Mouse (Mus musculus) cortical plate, adult 2 months (tissue): Measurements from ENCODE around the gene Grb2. TPM values are rescaled to one million over a fixed set of nuclear protein-coding genes. Genes with fewer than 3 reads are reported as not detected.
A peak's percentile ranks its signal among the peaks of the same experiment; 100 is the strongest.

Experiments used
- H3K27ac ChIP-seq: fragments of 200-500 bp; 2 replicates; pipeline ENCODE4 v1.5.1; 2012; ENCODE audit warnings: low read length, control low read depth, inconsistent platforms; ENCODE audit not compliant: insufficient read depth
- H3K4me1 ChIP-seq: fragments of 200-500 bp; 2 replicates; pipeline ENCODE4 v1.6.1; 2011; ENCODE audit warnings: low read length; ENCODE audit not compliant: control insufficient read depth, insufficient read depth
- H3K4me3 ChIP-seq: fragments of 200-500 bp; 2 replicates; pipeline ENCODE4 v1.5.1; 2011; ENCODE audit warnings: mild to moderate bottlenecking, low read length, control low read depth; ENCODE audit not compliant: insufficient read depth
- CTCF ChIP-seq: fragments of 200-500 bp; IDR thresholded peaks from 2 replicates; pipeline ENCODE4 v1.5.1; 2011; ENCODE audit warnings: mild to moderate bottlenecking, control low read depth, low read length; ENCODE audit not compliant: insufficient read depth; ENCODE audit errors: extremely low read depth
- POLR2A ChIP-seq: fragments of 200-500 bp; IDR thresholded peaks from 2 replicates; pipeline ENCODE4 v1.6.1; 2011; ENCODE audit warnings: mild to moderate bottlenecking, low read length, control low read depth; ENCODE audit not compliant: insufficient read depth; ENCODE audit errors: extremely low read depth
- polyA plus RNA-seq: library from polyadenylated mRNA; depleted of rRNA; stranded (reverse); fragments of >200 nt; gene quantifications from 2 replicates; pipeline ENCODE4 v1.2.3, GENCODE M21; 2012

Gene Grb2
- polyA plus RNA-seq, 1 experiment = 106 TPM

GRCm38 (mm10) chr11:115705561-115705960, 2.8 kb downstream of the Grb2 start:
- TF ChIP-seq POLR2A (no peak), CTCF (no peak)
- H3K4me3 ChIP-seq = no peak overlapping the region
- H3K4me1 ChIP-seq = peaks cover 3% of the 10 kb centered on the region; the same call in 1 of the 2 replicates
- no peak overlapping the region for H3K27ac ChIP-seq

- H3K27ac ChIP-seq = no peak overlapping the region
- no peak for TF ChIP-seq POLR2A
- no peak for TF ChIP-seq CTCF
- peaks cover 3% of the 10 kb centered on the region; the same call in 1 of the 2 replicates for H3K4me1 ChIP-seq
- H3K4me3 ChIP-seq = no peak overlapping the region
Observed at GRCm38 (mm10) chr11:115704648-115705047, 3.7 kb downstream of the Grb2 start.

GRCm38 (mm10) chr11:115703466-115703865, 4.9 kb downstream of the Grb2 start:
- no peak overlapping the region for H3K27ac ChIP-seq
- no peaks in the 10 kb centered on the region; the same call in 1 of the 2 replicates for H3K4me1 ChIP-seq
- H3K4me3 ChIP-seq = no peak overlapping the region
- TF ChIP-seq CTCF = no peak
- no peak for TF ChIP-seq POLR2A

- TF ChIP-seq POLR2A (peak; percentile 81), CTCF (no peak)
- peaks cover 17% of the 10 kb centered on the region for H3K4me1 ChIP-seq
- peak overlapping the region; percentile 43; the same call in 1 of the 2 replicates for H3K27ac ChIP-seq
- peak overlapping the region; percentile 57 for H3K4me3 ChIP-seq
Observed at GRCm38 (mm10) chr11:115698986-115699728, 9.2 kb downstream of the Grb2 start.

- Histone ChIP-seq H3K4me1 (peaks cover 17% of the 10 kb centered on the region), H3K4me3 (peak overlapping the region; percentile 57; the same call in 1 of the 2 replicates), H3K27ac (0 out of 2 replicates have a peak overlapping the region, but pooled peaks have one; percentile 11)
- TF ChIP-seq POLR2A (no peak), CTCF (no peak)
Observed at GRCm38 (mm10) chr11:115697722-115698121, 10.7 kb downstream of the Grb2 start.

GRCm38 (mm10) chr11:115697091-115697490, 11.3 kb downstream of the Grb2 start:
- Histone ChIP-seq H3K27ac (no peak overlapping the region), H3K4me1 (peaks cover 17% of the 10 kb centered on the region), H3K4me3 (no peak overlapping the region)
- TF ChIP-seq POLR2A (no peak), CTCF (no peak)

- no peak overlapping the region for H3K4me3 ChIP-seq
- peaks cover 17% of the 10 kb centered on the region for H3K4me1 ChIP-seq
- TF ChIP-seq CTCF (no peak), POLR2A (no peak)
- H3K27ac ChIP-seq = no peak overlapping the region
Observed at GRCm38 (mm10) chr11:115696471-115696870, 11.9 kb downstream of the Grb2 start.

GRCm38 (mm10) chr11:115693979-115694578, 14.3 kb downstream of the Grb2 start:
- peaks cover 17% of the 10 kb centered on the region for H3K4me1 ChIP-seq
- H3K4me3 ChIP-seq = no peak overlapping the region
- TF ChIP-seq POLR2A (no peak), CTCF (no peak)
- H3K27ac ChIP-seq = no peak overlapping the region

- TF ChIP-seq CTCF (no peak), POLR2A (no peak)
- peaks cover 13% of the 10 kb centered on the region for H3K4me1 ChIP-seq
- H3K4me3 ChIP-seq = no peak overlapping the region
- H3K27ac ChIP-seq = no peak overlapping the region
Observed at GRCm38 (mm10) chr11:115692800-115693199, 15.6 kb downstream of the Grb2 start.

GRCm38 (mm10) chr11:115691976-115692375, 16.4 kb downstream of the Grb2 start:
- no peak for TF ChIP-seq CTCF
- Histone ChIP-seq H3K4me3 (no peak overlapping the region), H3K27ac (no peak overlapping the region), H3K4me1 (peaks cover 10% of the 10 kb centered on the region)

GRCm38 (mm10) chr11:115691511-115691910, 16.9 kb downstream of the Grb2 start:
- Histone ChIP-seq H3K4me3 (no peak overlapping the region), H3K27ac (no peak overlapping the region), H3K4me1 (peaks cover 10% of the 10 kb centered on the region)
- no peak for TF ChIP-seq CTCF
- TF ChIP-seq POLR2A = no peak
